Mouse (Mus musculus): ENCODE measurements around the gene 1700003F12Rik. TPM values are rescaled to one million over a fixed set of nuclear protein-coding genes. Genes with fewer than 3 reads are reported as not detected.

Gene 1700003F12Rik
- polyA plus RNA-seq, 1 experiment, result 0.52 TPM

GRCm38 (mm10) chr2:154548688-154549087 lies 1.8 kb downstream of the 1700003F12Rik start:
- Histone ChIP-seq H3K27ac (ENCODE audit: insufficient read depth, low read depth, low read length) (no peak overlapping the region), H3K36me3 (ENCODE audit: control insufficient read depth, insufficient read depth, low read length) (no peaks in the 10 kb centered on the region), H3K27me3 (replicated peaks; ENCODE audit: control insufficient read depth, insufficient read depth, low read length) (no peaks in the 10 kb centered on the region), H3K4me3 (ENCODE audit: insufficient read depth, low read depth, low read length) (no peak overlapping the region), H3K4me1 (ENCODE audit: control insufficient read depth, insufficient read depth, low read length) (no peaks in the 10 kb centered on the region)
- 75% methylated on average over 3 of the region's 3 CpGs for WGBS
- no peak for TF ChIP-seq POLR2A (IDR thresholded peaks at IDR 0.05; ENCODE audit: low read depth, low read length)
- no peak for TF ChIP-seq CTCF (conservative IDR thresholded peaks at IDR 0.05; ENCODE audit: insufficient read depth, insufficient read length, low read depth, low read length)
- DNase-seq, result no peak

GRCm38 (mm10) chr2:154549127-154549885 lies 2.4 kb downstream of the 1700003F12Rik start:
- DNase-seq, result peak; percentile 61
- Histone ChIP-seq H3K27me3 (replicated peaks; ENCODE audit: control insufficient read depth, insufficient read depth, low read length) (no peaks in the 10 kb centered on the region), H3K4me1 (ENCODE audit: control insufficient read depth, insufficient read depth, low read length) (no peaks in the 10 kb centered on the region), H3K4me3 (ENCODE audit: insufficient read depth, low read depth, low read length) (peak overlapping the region; percentile 9; the same call in 1 of the 2 replicates), H3K27ac (ENCODE audit: insufficient read depth, low read depth, low read length) (no peak overlapping the region), H3K36me3 (ENCODE audit: control insufficient read depth, insufficient read depth, low read length) (no peaks in the 10 kb centered on the region)
- 8% methylated on average over 48 of the region's 48 CpGs for WGBS
- no peak for TF ChIP-seq CTCF (conservative IDR thresholded peaks at IDR 0.05; ENCODE audit: insufficient read depth, insufficient read length, low read depth, low read length)
- TF ChIP-seq POLR2A (IDR thresholded peaks at IDR 0.05; ENCODE audit: low read depth, low read length), result no peak

- Histone ChIP-seq H3K36me3 (ENCODE audit: control insufficient read depth, insufficient read depth, low read length) (no peaks in the 10 kb centered on the region), H3K27ac (ENCODE audit: insufficient read depth, low read depth, low read length) (no peak overlapping the region), H3K27me3 (replicated peaks; ENCODE audit: control insufficient read depth, insufficient read depth, low read length) (no peaks in the 10 kb centered on the region), H3K4me1 (ENCODE audit: control insufficient read depth, insufficient read depth, low read length) (no peaks in the 10 kb centered on the region), H3K4me3 (ENCODE audit: insufficient read depth, low read depth, low read length) (no peak overlapping the region)
- WGBS, result 18% methylated on average over 20 of the region's 20 CpGs
- DNase-seq, result no peak
- TF ChIP-seq CTCF (conservative IDR thresholded peaks at IDR 0.05; ENCODE audit: insufficient read depth, insufficient read length, low read depth, low read length) (0 out of 2 replicates have a peak, but pooled peaks have one; percentile 6), POLR2A (IDR thresholded peaks at IDR 0.05; ENCODE audit: low read depth, low read length) (no peak)
Measured at GRCm38 (mm10) chr2:154549886-154550189, 3.0 kb downstream of the 1700003F12Rik start.

- no peak overlapping the region for H3K27ac ChIP-seq (ENCODE audit: insufficient read depth, low read depth, low read length)
- DNase-seq, result no peak
- H3K36me3 ChIP-seq (ENCODE audit: control insufficient read depth, insufficient read depth, low read length), result no peaks in the 10 kb centered on the region
- H3K4me1 ChIP-seq (ENCODE audit: control insufficient read depth, insufficient read depth, low read length), result no peaks in the 10 kb centered on the region
- no peaks in the 10 kb centered on the region for H3K27me3 ChIP-seq (replicated peaks; ENCODE audit: control insufficient read depth, insufficient read depth, low read length)
- H3K4me3 ChIP-seq (ENCODE audit: insufficient read depth, low read depth, low read length), result no peak overlapping the region
- no peak for TF ChIP-seq POLR2A (IDR thresholded peaks at IDR 0.05; ENCODE audit: low read depth, low read length)
- TF ChIP-seq CTCF (conservative IDR thresholded peaks at IDR 0.05; ENCODE audit: insufficient read depth, insufficient read length, low read depth, low read length), result no peak
- WGBS, result 88% methylated on average over 2 of the region's 2 CpGs
Measured at GRCm38 (mm10) chr2:154550937-154551336, 4.1 kb downstream of the 1700003F12Rik start.

GRCm38 (mm10) chr2:154551476-154551875 lies 4.6 kb downstream of the 1700003F12Rik start, which contains the start of gene Actl10:
TSS of gene Actl10 (plus strand) at chr2:154551776.
- no peaks in the 10 kb centered on the region for H3K4me1 ChIP-seq (ENCODE audit: control insufficient read depth, insufficient read depth, low read length)
- no peaks in the 10 kb centered on the region for H3K27me3 ChIP-seq (replicated peaks; ENCODE audit: control insufficient read depth, insufficient read depth, low read length)
- no peaks in the 10 kb centered on the region for H3K36me3 ChIP-seq (ENCODE audit: control insufficient read depth, insufficient read depth, low read length)
- WGBS, result 85% methylated on average over 4 of the region's 4 CpGs
- DNase-seq, result no peak
- H3K4me3 ChIP-seq (ENCODE audit: insufficient read depth, low read depth, low read length), result peak within 1 kb of the TSS; percentile 11; the same call in 1 of the 2 replicates
- H3K27ac ChIP-seq (ENCODE audit: insufficient read depth, low read depth, low read length), result no peak within 1 kb of the TSS
- no peak for TF ChIP-seq CTCF (conservative IDR thresholded peaks at IDR 0.05; ENCODE audit: insufficient read depth, insufficient read length, low read depth, low read length)
- TF ChIP-seq POLR2A (IDR thresholded peaks at IDR 0.05; ENCODE audit: low read depth, low read length), result no peak

- TF ChIP-seq CTCF (conservative IDR thresholded peaks at IDR 0.05; ENCODE audit: insufficient read depth, insufficient read length, low read depth, low read length) (no peak), POLR2A (IDR thresholded peaks at IDR 0.05; ENCODE audit: low read depth, low read length) (no peak)
- H3K36me3 ChIP-seq (ENCODE audit: control insufficient read depth, insufficient read depth, low read length), result no peaks in the 10 kb centered on the region
- no peak for DNase-seq
- H3K4me3 ChIP-seq (ENCODE audit: insufficient read depth, low read depth, low read length), result no peak overlapping the region
- 41% methylated on average over 21 of the region's 21 CpGs for WGBS
- H3K27ac ChIP-seq (ENCODE audit: insufficient read depth, low read depth, low read length), result no peak overlapping the region
- H3K27me3 ChIP-seq (replicated peaks; ENCODE audit: control insufficient read depth, insufficient read depth, low read length), result no peaks in the 10 kb centered on the region
- no peaks in the 10 kb centered on the region for H3K4me1 ChIP-seq (ENCODE audit: control insufficient read depth, insufficient read depth, low read length)
Measured at GRCm38 (mm10) chr2:154551927-154552326, 5.0 kb downstream of the 1700003F12Rik start.

- peak; percentile 72 for DNase-seq
- Histone ChIP-seq H3K36me3 (ENCODE audit: control insufficient read depth, insufficient read depth, low read length) (no peaks in the 10 kb centered on the region), H3K27ac (ENCODE audit: insufficient read depth, low read depth, low read length) (no peak overlapping the region), H3K4me3 (ENCODE audit: insufficient read depth, low read depth, low read length) (peak overlapping the region; percentile 11; the same call in 1 of the 2 replicates), H3K27me3 (replicated peaks; ENCODE audit: control insufficient read depth, insufficient read depth, low read length) (no peaks in the 10 kb centered on the region), H3K4me1 (ENCODE audit: control insufficient read depth, insufficient read depth, low read length) (no peaks in the 10 kb centered on the region)
- TF ChIP-seq POLR2A (IDR thresholded peaks at IDR 0.05; ENCODE audit: low read depth, low read length) (no peak), CTCF (conservative IDR thresholded peaks at IDR 0.05; ENCODE audit: insufficient read depth, insufficient read length, low read depth, low read length) (peak; percentile 67)
- 19% methylated on average over 27 of the region's 27 CpGs for WGBS
Measured at GRCm38 (mm10) chr2:154552424-154552907, 5.6 kb downstream of the 1700003F12Rik start.
